Mouse (Mus musculus): ENCODE results near the gene Fbxo48.

Fbxo48 gene

GRCm38 (mm10) chr11:16972027-16972426, 20.9 kb downstream of the Fbxo48 start:
- no peak for DNase-seq (ENCODE audit: low spot score)

- DNase-seq (ENCODE audit: low spot score): no peak
Measured at GRCm38 (mm10) chr11:16973086-16973485, 21.9 kb downstream of the Fbxo48 start.

DNA sequence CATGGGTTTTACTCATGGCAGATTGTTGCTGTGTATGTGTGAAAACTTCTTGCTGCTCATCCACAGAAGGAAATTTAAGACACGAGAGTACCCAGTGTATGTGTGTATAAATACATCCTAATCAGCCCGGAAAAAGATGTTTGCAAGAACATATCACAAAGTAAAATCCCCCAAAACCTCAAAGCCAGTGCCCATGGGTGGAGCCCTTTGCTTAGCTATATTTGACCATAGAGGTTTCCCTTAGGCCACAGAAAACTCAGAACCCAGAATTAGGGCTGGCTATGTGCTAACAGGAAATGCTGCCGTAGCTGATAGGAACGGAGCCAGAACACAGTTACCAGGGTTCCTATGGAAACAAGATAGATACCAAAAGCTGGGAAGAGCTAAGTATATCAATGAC, 25.8 kb downstream of the Fbxo48 start:
- DNase-seq (ENCODE audit: low spot score): no peak

DNA sequence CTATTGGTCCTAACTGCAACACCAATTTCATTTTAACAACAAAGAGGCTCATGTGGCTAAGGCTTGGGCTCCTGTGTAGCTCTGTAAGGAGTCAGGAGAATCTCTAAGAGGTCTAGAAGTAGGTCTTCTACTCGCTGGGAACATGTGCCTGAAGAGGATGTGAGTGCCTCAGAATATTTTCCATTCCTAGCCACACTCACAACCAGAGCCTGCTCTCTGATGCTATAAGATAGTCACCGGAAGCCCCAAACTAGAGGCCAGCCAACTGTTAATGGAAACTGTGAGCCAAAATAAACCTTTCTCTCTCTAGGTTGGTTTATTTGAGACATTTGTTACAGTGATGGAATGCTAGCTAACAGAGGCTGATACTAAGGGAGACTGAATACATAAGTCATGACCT, 26.4 kb downstream of the Fbxo48 start:
- DNase-seq (ENCODE audit: low spot score): no peak

DNA sequence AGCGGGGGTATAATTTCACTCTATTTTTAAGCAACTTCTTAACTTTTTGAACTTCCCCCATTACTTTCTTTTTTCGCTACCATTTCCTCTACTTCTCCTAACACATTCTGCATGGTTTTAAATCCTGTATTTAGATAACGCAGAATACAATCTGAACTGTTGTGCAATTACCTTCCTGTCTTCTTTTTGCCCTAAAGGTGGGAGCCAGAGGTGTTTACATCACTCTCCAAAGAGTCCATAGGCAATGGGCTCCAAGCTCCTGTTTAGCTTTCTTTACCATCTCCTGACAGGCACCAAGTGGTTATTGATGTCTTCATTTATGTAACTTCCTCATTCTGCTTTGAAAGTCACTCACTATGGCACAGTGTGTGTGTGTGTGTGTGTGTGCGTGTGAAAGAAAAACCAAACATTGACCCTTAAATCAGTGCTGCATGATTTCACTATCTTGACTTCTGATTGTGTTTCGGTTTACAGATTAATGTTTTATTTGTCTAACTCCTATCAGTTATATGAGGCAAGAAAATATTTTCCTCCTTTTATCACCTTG, 27.1 kb downstream of the Fbxo48 start:
- no peak for DNase-seq (ENCODE audit: low spot score)

GRCm38 (mm10) chr11:16986550-16987187, 35.5 kb downstream of the Fbxo48 start:
- no peak for DNase-seq (ENCODE audit: low spot score)

- no peak for DNase-seq (ENCODE audit: low spot score)
Measured at GRCm38 (mm10) chr11:16987745-16988328, 36.7 kb downstream of the Fbxo48 start.

DNA sequence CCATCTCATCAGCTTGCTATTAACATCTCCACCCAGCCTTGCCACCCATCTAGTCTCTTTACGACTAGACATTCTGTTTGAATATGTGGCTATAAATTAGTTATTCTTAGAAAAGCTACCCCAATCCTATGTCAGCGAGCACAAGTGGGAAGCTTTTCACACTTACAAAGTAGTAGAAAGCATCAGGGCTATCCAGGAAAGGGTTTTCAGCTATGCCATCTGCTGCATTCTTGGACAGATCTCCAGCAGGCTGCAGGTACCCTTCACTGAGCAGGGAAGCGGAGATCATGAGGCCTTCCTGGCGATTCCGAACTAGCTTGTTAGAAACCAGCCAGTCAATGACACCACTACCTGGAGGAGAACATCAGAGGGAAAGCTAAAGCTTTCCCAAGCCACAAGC, 38.7 kb downstream of the Fbxo48 start:
- DNase-seq (ENCODE audit: low spot score): no peak

DNA sequence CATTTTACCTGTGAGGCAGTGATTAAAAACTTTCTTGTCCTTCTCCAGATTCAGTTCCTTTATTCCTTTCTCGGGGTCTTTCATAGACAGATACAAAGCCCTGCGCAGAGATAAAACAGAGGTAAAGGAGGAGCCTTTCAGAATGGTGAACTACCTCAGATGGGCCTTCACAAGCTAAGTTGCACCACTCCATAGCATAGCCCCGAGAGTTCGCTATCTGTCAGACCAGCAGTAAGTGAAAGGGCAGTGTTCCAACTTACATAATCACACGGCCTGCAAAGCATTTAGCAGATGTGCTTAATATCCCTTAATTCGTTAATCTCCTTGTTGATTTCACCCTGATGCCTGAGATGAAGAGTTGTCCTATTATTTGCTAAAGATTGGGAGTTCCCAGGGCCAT, 41.7 kb downstream of the Fbxo48 start:
- DNase-seq (ENCODE audit: low spot score): no peak

DNA sequence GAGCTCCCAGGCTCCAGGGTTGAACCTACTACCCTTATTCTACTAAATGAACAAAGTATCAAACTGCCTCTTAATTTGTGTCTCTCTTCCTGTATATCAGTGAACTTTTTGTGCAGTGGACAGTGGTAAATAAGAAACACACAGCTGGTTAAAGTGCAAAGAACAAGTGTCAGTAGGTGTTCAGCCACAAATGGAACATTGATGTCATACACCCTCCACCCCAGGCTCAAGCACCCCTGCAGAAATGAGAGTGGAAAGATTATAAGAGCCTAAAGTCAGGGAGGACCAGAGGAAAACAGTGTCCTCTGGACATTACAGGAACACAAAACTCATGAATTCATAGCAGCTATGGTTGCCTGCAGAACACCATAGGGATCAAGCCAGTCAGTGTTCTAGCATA, 45.6 kb downstream of the Fbxo48 start:
- no peak for DNase-seq (ENCODE audit: low spot score)

DNA sequence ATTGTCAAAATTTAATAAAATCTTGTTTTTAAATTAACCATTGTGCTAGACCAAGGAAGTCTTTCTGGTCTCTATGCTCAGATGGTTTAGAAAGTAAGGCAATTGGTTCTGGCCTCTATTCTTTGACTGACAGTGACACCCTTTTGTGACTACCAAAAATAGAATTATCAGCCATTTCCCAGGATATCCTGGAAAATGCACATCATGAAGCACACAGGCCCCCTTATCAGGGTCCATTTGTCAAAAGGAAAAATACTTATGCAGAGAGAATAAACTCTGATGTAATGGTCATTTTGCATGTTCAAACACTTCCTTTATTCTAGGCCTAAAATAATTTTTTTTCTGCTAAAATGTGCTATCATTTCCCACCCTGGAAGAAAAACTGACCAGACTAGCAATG, 46.3 kb downstream of the Fbxo48 start:
- no peak for DNase-seq (ENCODE audit: low spot score)

- no peak for DNase-seq (ENCODE audit: low spot score)
Measured at GRCm38 (mm10) chr11:16999387-16999786, 48.2 kb downstream of the Fbxo48 start.

GRCm38 (mm10) chr11:16999933-17000332, 48.8 kb downstream of the Fbxo48 start:
- DNase-seq (ENCODE audit: low spot score): no peak

DNA sequence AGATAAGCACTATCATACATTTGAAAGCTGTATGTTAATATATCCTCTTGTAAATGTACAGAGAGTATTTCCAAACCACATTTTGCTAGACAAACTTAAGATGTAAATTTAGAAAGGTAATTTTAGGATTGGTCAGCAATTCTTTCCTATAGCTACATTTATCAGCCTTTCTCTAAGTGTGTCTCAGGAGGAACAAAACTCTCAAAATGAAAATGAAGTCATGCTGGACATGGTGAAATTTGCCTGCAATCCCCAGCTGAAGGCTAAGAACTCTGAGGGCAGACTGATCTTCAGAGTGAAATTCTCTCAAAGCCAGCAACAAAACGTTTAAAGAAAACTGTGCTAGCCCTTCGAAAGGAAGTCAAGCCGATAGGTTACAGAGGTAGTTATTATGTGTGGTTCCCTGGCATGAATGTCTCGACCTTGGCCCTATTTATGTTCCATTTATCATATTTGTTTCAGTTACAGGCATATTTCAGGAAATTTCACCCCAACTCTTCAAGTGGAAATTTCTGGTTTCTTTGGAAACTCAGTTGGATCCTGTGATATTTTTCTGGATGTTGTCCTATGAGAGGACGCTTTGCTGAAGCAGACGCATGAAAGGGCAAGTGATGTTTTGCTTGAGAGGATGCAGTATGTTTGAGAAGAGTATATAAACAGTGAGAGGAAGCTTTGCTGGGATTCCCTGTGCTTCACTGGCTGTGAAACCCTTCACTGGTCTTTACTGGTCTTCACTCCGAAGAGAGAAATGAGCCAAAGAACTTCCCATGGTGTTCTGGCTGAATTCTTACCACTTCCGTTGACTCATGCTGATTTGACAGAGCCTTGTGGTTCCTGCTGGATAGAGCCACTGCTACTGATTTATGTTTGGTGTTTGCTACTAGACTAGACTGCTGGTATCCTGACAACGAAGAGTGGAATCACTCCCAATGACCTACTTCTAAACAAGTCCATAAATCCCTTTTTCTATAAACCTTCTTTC, 49.5 kb downstream of the Fbxo48 start:
- no peak for DNase-seq (ENCODE audit: low spot score)

- DNase-seq (ENCODE audit: low spot score): no peak
Measured at GRCm38 (mm10) chr11:17002739-17003373, 51.7 kb downstream of the Fbxo48 start.

- DNase-seq (ENCODE audit: low spot score): no peak
Measured at GRCm38 (mm10) chr11:17003757-17004156, 52.6 kb downstream of the Fbxo48 start.

Measured in ovary, postnatal 14 days (tissue).